Mouse (Mus musculus) liver, postnatal 0 days (tissue): ENCODE data around the gene Trim41. TPM values are rescaled to one million over a fixed set of nuclear protein-coding genes. Genes with fewer than 3 reads are reported as not detected.
A peak's percentile ranks its signal among the peaks of the same experiment; 100 is the strongest.

Source experiments
- ATAC-seq: fragments of 200-750 bp; cut with Nextera tagmentation; 2 replicates; pipeline ENCODE4 v1.8.0; 2017; ENCODE audit warnings: mild to moderate bottlenecking, moderate library complexity
- DNase-seq: peaks from one replicate; pipeline ENCODE4 v3.0.0-alpha.2; 2016
- H3K27ac ChIP-seq: fragments of 300-500 bp; sonication (generic); 2 replicates; pipeline ENCODE4 v1.5.1; 2014; ENCODE audit warnings: antibody characterized with exemption, moderate library complexity, mild to moderate bottlenecking, low read depth
- H3K27me3 ChIP-seq: fragments of 300-500 bp; sonication (generic); 2 replicates; pipeline ENCODE4 v1.6.1; 2014; ENCODE audit warnings: low read length, control low read depth, mixed read lengths; ENCODE audit not compliant: insufficient read depth
- H3K36me3 ChIP-seq: fragments of 300-500 bp; sonication (generic); replicated peaks from 2 replicates; pipeline ENCODE4 v1.6.1; 2014; ENCODE audit warnings: mild to moderate bottlenecking, control low read depth, low read length, moderate library complexity, mixed read lengths; ENCODE audit not compliant: insufficient read depth
- H3K4me1 ChIP-seq: fragments of 300-500 bp; sonication (generic); 2 replicates; pipeline ENCODE4 v1.6.1; 2014; ENCODE audit warnings: antibody characterized with exemption, mild to moderate bottlenecking, control low read depth; ENCODE audit not compliant: insufficient read depth
- H3K4me2 ChIP-seq: fragments of 300-500 bp; sonication (generic); 2 replicates; pipeline ENCODE4 v1.6.1; 2014; ENCODE audit warnings: low read depth, mild to moderate bottlenecking, low read length, moderate library complexity, mixed read lengths
- H3K4me3 ChIP-seq: fragments of 300-500 bp; sonication (generic); 2 replicates; pipeline ENCODE4 v1.5.1; 2014; ENCODE audit warnings: low read depth, low read length
- H3K9ac ChIP-seq: fragments of 300-500 bp; sonication (generic); replicated peaks from 2 replicates; pipeline ENCODE4 v1.6.1; 2014; ENCODE audit warnings: mild to moderate bottlenecking, moderate library complexity
- H3K9me3 ChIP-seq: fragments of 300-500 bp; sonication (generic); 2 replicates; pipeline ENCODE4 v1.6.1; 2016; ENCODE audit warnings: mild to moderate bottlenecking, control low read depth, low read length, mixed read lengths
- CTCF ChIP-seq: sonication (generic); IDR thresholded peaks from 2 replicates; pipeline ENCODE4 v1.5.1; 2016; ENCODE audit warnings: antibody characterized with exemption, low read depth
- EP300 ChIP-seq: IDR thresholded peaks from 2 replicates; pipeline ENCODE4 v1.6.1; 2016; ENCODE audit warnings: antibody characterized with exemption, low read depth, mild to moderate bottlenecking
- WGBS: fragments of 180-500 bp; shearing (Covaris S2); extraction: QIAGEN DNeasy Blood & Tissue Kit; methylation state at CpG from one replicate; pipeline ENCODE4 v1.1.7; 2014; ENCODE audit not compliant: insufficient replicate concordance; 5-methylcytosine and 5-hydroxymethylcytosine counted together
- polyA plus RNA-seq: library from polyadenylated mRNA; unstranded; fragments of >200 nt; fragmentation: Nextera tagmentation; extraction: Ambion mirVana; gene quantifications from 2 replicates; pipeline ENCODE4 v1.2.1, GENCODE M21; 2015

Trim41 gene
- polyA plus RNA-seq = 2.2 and 2.3 TPM in 2 replicates

GRCm38 (mm10) chr11:48816800-48817665 is at the start of gene Trim41:
Gene Trim41 (minus strand): TSS chr11:48817353.
- Histone ChIP-seq H3K4me3 (peak within 1 kb of the TSS; percentile 82), H3K4me1 (peaks cover 38% of the 10 kb centered on the region), H3K27ac (peak within 1 kb of the TSS; percentile 99), H3K36me3 (peaks cover 6% of the 10 kb centered on the region), H3K9me3 (no peaks in the 10 kb centered on the region), H3K4me2 (peak within 1 kb of the TSS; percentile 84), H3K9ac (peak within 1 kb of the TSS; percentile 87), H3K27me3 (no peaks in the 10 kb centered on the region)
- TF ChIP-seq CTCF (peak; percentile 35), EP300 (peak; percentile 68)
- peak; percentile 95 for ATAC-seq
- peak; percentile 100 for DNase-seq
- WGBS = under 1% methylated on average over 71 of the region's 77 CpGs

GRCm38 (mm10) chr11:48866481-48866880 is 49.3 kb upstream of the Trim41 start:
- 94% methylated on average over 9 of the region's 9 CpGs for WGBS
- ATAC-seq = no peak
- no peak overlapping the region for H3K9ac ChIP-seq

GRCm38 (mm10) chr11:48863808-48864207 is 46.7 kb upstream of the Trim41 start:
- Histone ChIP-seq H3K9me3 (no peaks in the 10 kb centered on the region), H3K4me3 (no peak overlapping the region), H3K9ac (no peak overlapping the region), H3K4me1 (peaks cover 7% of the 10 kb centered on the region), H3K36me3 (peaks cover 44% of the 10 kb centered on the region), H3K27ac (no peak overlapping the region), H3K4me2 (no peak overlapping the region), H3K27me3 (no peaks in the 10 kb centered on the region)
- DNase-seq (no peak), ATAC-seq (no peak; the same call in 1 of the 2 replicates)
- WGBS = 74% methylated on average over 3 of the region's 3 CpGs
- TF ChIP-seq CTCF (no peak), EP300 (no peak)

More at GRCm38 (mm10) chr11:48866481-48866880, 49.3 kb upstream of the Trim41 start:
- peaks cover 13% of the 10 kb centered on the region for H3K4me1 ChIP-seq
- H3K27ac ChIP-seq = no peak overlapping the region
- H3K4me3 ChIP-seq = no peak overlapping the region
- TF ChIP-seq EP300 = no peak
- no peak for TF ChIP-seq CTCF
- no peak for DNase-seq
- H3K4me2 ChIP-seq = no peak overlapping the region
- peaks cover 44% of the 10 kb centered on the region for H3K36me3 ChIP-seq
- no peaks in the 10 kb centered on the region for H3K27me3 ChIP-seq
- H3K9me3 ChIP-seq = no peaks in the 10 kb centered on the region

- ATAC-seq = no peak
- H3K4me1 ChIP-seq = peaks cover 5% of the 10 kb centered on the region; the same call in 1 of the 2 replicates
- no peak overlapping the region for H3K4me3 ChIP-seq
- H3K36me3 ChIP-seq = peaks cover 41% of the 10 kb centered on the region
- no peaks in the 10 kb centered on the region for H3K27me3 ChIP-seq
- no peaks in the 10 kb centered on the region for H3K9me3 ChIP-seq
- TF ChIP-seq CTCF = 0 out of 2 replicates have a peak, but pooled peaks have one; percentile 22
- no peak for TF ChIP-seq EP300
- no peak overlapping the region for H3K9ac ChIP-seq
- no peak overlapping the region for H3K27ac ChIP-seq
- DNase-seq = no peak
- no peak overlapping the region for H3K4me2 ChIP-seq
- WGBS = 65% methylated on average over 1 of the region's 1 CpGs
Observed at GRCm38 (mm10) chr11:48862784-48863319, 45.7 kb upstream of the Trim41 start.

GRCm38 (mm10) chr11:48859014-48859413 is 41.9 kb upstream of the Trim41 start:
- no peak overlapping the region for H3K9ac ChIP-seq
- WGBS = under 1% methylated on average over 6 of the region's 6 CpGs
- TF ChIP-seq EP300 (no peak), CTCF (peak; percentile 94)
- ATAC-seq (no peak), DNase-seq (peak; percentile 56)
- no peak overlapping the region for H3K4me3 ChIP-seq
- peaks cover 23% of the 10 kb centered on the region for H3K4me1 ChIP-seq
- peaks cover 4% of the 10 kb centered on the region for H3K36me3 ChIP-seq
- no peaks in the 10 kb centered on the region for H3K27me3 ChIP-seq
- H3K9me3 ChIP-seq = no peaks in the 10 kb centered on the region
- H3K4me2 ChIP-seq = peak overlapping the region; percentile 87; the same call in 1 of the 2 replicates
- H3K27ac ChIP-seq = no peak overlapping the region
